Mouse (Mus musculus): ENCODE data around the gene Zfp385a.
"Not testable (repeated sequence)": the region's sequence is repeated elsewhere in the genome, so short reads cannot be mapped to it uniquely, and the experiment has no call there.

Gene Zfp385a

DNA sequence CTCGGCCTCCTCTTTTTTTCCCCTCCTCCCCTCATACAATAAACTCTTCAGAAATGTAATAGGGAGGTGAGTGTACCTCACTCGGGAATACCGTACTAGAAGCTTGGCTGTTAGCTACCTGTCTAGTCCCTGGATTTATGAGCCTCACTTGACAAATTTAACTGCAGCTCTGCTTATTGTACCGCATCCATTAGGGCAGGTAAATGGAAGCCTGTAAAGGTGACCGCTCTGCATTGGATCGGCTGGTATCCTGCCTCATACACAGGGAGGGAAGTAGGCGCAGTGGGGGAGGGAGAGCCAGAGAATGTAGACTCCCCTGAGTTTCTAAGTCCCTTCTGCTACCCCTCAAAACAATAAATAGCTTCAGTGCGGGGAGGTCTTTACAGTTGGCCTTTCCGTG, 49.0 kb downstream of the Zfp385a start:
- DNase-seq (ENCODE audit: low spot score): no peak

DNA sequence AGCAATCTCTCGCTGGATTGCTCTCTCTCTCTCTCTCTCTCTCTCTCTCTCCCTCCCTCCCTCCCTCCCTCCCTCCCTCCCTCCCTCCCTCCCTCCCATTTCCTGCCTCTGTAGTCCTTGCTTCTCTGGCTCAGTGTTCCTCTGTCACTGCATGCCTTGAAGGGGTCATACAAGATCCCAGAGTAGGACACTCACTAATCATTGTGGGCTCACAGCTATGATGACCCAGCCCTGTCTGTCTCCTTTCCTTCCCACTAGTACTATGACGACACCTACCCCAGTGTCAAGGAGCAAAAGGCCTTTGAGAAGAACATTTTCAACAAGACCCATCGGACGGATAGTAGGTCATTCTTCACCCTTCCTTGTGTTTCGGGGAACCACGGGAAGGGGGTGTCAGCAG, 49.5 kb downstream of the Zfp385a start:
- no peak for DNase-seq (ENCODE audit: low spot score)

DNA sequence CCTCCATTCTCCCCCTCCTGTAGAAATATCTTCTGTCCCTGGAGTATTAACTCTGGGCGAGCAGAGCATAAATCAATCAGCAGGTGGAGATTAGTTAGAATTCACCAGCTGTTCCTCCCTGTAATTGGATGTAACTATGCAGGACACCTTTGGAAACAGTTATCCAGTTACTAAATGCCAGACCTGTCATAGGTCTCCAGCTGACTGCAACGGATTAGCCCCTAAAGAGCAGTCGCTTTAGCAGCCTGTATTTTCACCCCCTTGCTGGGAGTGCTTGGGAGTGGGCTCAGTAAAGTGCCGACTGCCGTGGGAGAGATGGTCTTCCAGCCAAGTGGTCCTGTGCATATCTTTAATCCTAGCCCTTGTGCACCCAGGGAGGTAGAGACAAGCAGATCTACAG, 50.3 kb downstream of the Zfp385a start:
- no peak for DNase-seq (ENCODE audit: low spot score)

DNA sequence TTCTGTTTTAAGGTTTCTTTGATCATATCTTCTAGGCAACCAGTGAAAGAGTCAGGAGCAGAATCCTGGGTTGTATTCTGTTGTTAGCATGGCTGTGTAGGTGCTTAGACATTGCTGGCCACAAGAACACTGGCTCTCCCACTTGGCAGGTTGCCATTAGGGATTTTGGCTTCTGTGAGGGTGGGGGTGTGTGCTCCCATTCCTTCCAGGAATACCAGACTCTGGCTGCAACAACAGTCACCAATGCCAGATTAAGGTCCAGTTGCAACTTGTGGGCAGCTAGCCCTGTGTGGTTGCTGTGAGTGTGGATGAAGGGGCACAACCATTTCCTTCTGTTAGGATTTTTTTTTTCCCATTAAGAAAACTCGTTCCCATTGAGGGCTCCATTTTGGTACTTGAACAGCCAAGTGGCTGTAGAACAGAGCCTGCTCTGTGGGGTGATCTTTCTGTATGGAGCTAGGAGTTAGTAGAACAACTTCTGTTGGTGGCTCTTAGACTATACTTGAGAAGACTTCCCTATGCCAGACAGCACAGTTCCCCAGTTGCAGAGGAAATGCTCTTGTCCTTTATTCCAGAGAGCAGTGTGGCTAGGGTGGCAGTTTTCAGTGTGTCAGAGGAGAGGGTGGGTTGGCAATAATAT, 54.0 kb downstream of the Zfp385a start:
- DNase-seq (ENCODE audit: low spot score): no peak

DNA sequence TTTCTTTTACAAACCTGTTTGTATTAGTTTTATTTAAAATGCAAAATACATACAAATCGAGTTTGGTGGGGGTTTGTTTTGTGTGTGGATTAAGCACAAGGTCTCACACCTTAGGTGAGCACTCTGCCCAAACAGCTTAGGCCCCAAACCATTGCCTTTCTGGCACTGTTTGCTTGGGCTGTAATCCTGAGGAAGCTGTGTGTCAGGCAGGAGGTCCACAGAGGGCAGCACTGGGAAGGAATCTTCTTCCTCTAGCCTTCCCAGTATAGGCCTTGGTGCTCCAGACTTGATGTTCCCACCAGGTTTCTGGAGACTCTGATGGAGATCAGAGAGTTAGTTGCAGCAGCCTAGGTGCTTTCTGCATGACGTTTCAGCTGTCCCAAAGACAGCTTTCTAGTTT, 55.2 kb downstream of the Zfp385a start:
- DNase-seq (ENCODE audit: low spot score): no peak

DNA sequence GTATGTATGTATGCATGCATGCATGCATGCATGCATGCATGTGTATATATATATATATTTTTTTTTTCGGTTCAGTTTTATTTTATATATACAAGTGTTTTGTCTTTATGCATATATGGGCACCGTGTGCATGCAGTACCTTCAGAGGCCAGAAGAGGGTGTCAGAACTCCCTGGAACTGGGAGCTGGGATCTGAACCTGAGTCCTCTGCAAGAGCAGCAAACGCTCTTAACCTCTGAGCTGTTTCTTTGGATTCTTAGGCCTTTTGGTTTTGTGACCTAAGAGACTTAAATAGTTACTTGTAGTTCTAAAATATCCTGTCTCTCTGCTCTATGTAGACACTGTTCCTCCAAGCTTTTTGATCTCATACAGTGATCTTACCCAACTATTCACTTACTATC, 55.8 kb downstream of the Zfp385a start:
- DNase-seq (ENCODE audit: low spot score): no peak

DNA sequence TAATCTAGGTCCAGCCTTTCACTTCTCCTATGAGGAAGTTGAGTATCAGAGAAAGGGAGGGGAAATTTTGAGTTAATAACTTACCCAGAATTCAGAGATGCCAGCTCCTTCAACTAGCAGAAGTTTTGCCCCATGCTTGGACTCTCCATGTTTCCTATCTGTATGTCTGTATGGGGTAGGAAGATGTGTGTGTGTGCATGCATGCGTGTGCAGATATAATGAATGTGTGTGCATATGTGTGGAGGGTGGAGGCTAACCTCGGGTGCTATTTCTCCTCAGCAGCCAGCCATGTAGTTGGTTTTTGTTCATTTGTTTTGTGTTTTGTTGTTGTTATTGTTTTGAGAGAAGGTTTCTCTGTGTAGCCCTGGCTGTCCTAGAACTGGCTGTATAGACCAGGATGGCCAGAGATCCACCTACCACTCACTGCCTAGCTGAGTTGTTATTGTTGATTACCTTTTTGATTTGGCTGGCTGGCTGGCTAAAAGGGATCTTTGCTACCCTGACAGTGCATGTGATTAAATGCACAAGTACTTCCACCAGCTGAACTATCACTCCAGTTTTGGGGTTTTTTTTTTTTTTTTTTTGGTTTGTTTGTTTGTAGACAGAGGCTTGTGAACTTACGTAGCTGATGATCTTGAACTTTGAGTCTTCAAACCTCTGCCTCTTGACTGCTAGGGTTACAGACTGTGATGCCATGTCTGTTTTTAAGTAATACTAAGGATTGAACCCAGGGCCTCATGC, 58.3 kb downstream of the Zfp385a start:
- no peak for DNase-seq (ENCODE audit: low spot score)

DNA sequence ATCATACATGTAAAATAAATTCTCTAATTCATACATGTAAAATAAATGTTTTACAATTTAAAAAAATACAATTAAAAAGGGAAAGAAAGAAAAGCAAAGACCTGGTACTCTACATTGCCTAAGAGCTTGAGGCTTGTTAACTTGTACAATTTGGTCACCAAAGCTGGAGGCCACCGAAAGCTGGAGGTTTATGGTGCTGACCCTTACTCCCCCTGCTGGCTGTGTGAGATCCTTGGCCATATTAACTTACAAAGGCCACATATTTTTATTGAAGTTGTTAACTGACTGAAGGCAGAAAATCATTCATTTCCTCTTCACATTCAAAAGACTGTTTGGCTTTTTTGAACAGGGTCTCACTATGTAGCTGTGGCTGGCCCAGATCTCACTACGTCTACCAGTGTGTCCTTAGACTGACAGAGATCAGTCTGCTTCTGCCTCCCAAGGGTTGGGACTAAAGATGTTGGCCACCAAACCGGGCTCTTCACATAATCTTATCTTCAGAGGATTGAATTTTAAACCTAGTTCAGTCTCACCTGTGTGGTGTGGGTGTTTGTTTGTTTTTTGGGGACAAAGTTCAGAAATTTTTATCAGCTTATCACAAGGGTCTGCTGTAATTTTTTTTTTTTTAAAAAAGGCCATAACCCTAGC, 59.0 kb downstream of the Zfp385a start:
- DNase-seq (ENCODE audit: low spot score): no peak

DNA sequence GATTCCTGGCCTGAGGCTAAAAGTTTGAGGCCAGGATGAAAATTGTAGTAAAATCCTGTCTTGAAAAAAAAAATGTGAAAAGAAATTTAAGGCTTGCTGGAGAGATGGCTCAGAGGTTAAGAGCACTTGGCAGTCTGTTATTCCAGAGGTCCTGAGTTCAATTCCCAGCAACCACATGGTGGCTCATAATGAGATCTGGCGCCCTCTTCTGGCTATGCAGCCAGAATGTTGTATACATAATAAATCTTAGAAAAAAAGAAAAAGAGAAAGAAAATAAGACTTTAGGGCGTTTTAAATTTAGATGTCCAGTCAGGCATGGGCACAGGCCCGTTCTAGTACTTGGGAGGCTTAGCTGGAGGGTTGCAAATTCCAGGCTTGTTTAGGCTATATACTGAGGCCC, 60.1 kb downstream of the Zfp385a start:
- no peak for DNase-seq (ENCODE audit: low spot score)

DNA sequence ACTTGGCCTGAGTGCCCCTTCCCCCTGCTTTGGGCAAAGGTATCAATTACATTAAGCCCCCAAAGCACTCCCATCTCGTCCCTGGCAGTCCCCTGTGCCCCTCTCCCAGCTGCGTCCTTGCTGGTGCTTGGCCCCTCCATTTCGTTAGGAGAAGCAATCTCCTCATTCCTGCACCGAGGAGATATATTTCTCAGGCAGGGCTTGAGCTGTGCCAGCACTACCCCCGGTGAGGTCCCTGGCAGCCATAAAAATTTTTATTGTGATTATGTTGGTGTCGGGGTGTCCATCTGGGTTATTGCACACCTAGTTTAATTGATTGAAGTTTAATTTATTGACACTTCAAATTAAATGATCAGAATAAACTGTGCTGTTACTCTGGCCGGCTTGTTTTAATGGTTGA, 61.9 kb downstream of the Zfp385a start:
- no peak for DNase-seq (ENCODE audit: low spot score)

DNA sequence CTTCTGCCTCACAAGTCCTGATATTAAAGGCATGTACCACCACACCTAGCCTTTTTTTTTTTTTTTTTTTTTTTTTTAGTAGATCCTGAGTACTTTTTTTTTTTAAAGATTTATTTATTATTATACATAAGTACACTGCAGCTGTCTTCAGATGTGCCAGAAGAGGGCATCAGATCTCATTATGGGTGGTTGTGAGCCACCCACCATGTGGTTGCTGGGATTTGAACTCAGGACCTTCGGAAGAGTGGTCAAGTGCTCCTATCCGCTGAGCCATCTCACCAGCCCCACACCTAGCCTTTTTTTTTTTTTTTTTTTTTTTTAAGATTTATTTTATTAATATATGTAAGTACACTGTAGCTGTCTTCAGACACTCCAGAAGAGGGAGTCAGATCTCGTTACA, 64.0 kb downstream of the Zfp385a start:
- not testable (repeated sequence) for DNase-seq (ENCODE audit: low spot score)

DNA sequence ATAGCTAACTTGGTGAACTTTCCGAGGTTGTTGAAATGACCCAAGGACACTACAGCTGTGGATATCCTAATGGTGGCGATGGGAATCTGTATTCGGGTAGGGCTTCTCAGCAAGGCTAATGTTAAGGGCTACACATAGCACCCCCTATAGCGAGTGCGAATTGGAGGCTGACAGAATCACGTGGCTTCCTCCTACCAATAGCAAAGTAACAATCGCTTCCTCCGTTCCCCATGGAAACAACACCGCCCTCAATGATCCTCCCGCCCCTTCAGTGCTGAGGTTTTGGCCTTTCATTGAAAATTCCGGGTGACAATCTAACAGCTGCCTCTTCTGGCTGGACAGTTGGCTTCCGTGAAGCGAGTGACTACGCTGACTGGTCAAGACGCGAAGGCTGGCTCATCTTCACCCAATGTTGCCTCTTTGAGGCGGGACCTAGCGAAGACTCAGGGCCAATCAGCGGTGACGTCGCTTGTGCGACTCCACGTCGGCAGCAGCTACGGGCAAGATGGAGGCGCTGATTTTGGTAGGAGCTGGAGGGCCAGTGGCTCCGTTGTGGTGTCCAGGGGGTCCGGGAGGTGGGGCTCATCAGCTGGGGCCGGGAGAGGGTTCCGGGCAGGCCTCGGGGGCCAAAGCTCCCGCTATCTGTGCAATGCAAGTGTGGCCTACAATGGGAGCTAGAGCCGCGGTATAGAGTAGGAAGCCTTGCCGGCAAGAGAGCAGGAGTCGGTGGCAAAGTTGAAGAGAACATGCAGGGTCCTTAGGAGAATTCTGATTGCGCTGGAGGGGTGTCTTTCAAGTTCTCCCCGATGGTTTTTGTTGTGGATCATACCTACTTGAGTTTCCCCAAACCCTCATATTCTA, 67.2 kb downstream of the Zfp385a start, which contains the start of gene Copz1:
Gene Copz1, plus strand, starts transcription at position 296 of the 861 bp plus-strand sequence.
- peak; percentile 81 for DNase-seq (ENCODE audit: low spot score)

DNA sequence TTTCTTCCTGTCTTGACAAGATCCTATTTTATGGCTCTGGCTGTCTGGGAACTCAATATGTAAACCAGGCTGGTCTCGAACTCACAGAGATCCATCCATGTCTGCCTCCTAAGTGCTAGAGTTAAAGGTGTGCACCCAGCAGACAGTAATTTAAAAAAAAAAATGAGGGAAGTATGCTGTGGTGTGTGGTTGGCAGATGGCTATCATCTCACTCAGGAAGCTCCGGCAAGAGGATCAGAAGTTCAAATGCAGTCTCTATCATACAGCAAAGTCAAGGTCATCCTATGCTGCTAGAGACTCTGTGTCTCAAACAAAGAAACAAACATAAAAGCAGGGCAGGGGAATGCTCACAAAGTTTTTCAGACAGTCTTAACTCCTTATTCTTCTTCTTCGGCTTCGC, 71.0 kb downstream of the Zfp385a start:
- DNase-seq (ENCODE audit: low spot score): no peak

DNA sequence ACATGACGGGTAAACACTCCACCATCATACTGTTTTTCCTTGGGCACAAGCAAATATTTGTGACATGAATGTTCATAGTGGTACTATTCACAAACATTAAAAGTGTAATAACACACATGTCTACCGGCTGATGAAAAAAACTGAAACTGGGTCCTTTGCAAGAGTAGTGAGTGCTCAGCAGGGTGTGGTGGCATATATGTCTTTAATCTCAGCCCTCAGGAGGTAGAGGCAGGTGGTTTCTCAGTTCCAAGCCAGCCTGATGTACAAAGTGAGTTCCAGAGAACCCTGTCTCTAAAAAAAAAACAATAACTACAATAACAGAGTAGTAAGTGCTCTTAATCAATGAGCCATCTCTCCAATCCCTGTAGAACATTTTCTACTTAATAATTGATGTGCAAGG, 75.1 kb downstream of the Zfp385a start:
- no peak for DNase-seq (ENCODE audit: low spot score)

All from ovary, postnatal 10 days (tissue).